Mouse (Mus musculus) 3134 (cell line): Measurements from ENCODE around the gene Tdgf1.

Experiments
- DNase-seq: peaks from one replicate; pipeline ENCODE4 v3.0.0-alpha.2; 2011; ENCODE audit warnings: low spot score; ENCODE audit not compliant: insufficient read length; ENCODE audit errors: extremely low read depth

Gene Tdgf1

GRCm38 (mm10) chr9:110954681-110955445 is 8.9 kb upstream of the Tdgf1 start:
- no peak for DNase-seq

DNA sequence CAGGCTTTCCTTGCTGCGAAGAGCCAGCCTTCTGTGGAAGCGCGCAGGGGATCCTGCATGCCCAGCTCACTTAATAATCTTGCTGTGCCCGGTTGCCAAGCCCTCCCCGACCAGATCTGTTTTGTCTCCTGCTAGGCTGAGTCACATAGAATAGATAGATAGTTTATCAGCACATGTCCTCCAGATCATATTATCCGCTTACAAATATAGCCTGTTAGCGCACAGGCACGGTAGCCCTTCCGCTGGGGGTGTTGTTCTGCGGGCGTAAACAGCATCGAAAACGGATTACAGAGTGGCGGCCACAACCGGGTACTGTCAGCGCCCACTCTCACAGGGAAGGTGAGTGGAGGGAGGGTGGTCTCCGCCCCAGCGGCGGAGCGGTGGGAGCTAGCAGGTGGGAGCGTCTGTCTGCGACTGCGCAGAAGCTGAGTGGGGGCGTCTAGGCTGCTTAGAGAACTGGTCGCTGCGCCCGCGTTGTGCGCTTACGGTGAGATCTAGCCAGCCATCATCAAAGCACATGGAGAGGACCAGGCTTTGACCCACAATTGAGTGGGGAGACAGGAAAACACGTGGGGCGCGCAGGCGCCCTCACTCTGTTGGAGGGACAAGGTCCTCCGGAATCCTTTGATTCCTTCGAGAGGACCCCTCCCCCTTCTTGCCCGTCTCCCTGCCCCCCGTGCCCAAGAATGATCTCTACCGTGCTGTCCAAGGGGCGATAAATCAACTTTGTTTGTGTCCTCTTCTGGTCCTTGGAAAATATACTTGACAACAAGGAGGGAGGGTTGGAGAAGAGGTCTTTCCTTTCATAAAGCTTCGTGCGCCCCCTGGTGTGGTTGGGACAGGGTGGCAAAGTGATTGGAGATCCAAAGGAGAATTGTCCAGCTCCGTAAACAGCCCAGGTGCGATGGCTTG is 7.8 kb upstream of the Tdgf1 start:
- no peak for DNase-seq

DNA sequence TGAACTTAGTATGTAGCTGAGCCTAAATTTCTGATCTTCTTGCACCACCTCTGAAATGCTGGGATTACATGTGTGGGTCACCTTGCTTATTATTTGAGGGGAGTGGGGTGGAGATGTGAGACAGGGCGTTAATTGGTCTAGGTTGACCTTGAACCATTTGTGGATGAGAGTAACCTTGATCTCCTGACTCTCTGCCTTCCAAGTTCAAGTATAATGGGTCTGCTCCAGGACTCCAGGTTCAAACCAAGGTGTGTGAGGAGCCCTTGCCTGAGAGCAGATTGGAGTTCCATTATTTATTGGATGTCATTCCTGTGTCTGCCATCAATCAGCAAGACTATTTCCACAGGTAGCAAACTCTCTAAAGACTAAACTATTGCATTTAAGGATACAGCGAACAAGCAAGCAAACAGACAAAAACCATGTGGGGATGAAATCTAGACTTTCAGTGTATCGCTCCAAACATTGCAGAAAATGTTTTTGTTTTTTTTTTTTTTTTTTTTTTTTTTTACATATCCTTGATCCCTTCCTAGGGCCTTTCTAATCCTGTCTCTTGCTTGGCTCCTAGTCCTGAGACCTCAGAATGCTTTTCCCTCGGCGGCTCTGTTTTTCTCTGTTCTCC is 7.1 kb upstream of the Tdgf1 start:
- DNase-seq: no peak

GRCm38 (mm10) chr9:110952398-110952797 is 6.4 kb upstream of the Tdgf1 start:
- DNase-seq: no peak

GRCm38 (mm10) chr9:110951866-110952265 is 5.9 kb upstream of the Tdgf1 start:
- no peak for DNase-seq

- DNase-seq: no peak
Measured at GRCm38 (mm10) chr9:110951397-110951796, 5.4 kb upstream of the Tdgf1 start, which contains the start of gene Lrrc2. Gene Lrrc2, plus strand, starts transcription at chr9:110951545.

DNA sequence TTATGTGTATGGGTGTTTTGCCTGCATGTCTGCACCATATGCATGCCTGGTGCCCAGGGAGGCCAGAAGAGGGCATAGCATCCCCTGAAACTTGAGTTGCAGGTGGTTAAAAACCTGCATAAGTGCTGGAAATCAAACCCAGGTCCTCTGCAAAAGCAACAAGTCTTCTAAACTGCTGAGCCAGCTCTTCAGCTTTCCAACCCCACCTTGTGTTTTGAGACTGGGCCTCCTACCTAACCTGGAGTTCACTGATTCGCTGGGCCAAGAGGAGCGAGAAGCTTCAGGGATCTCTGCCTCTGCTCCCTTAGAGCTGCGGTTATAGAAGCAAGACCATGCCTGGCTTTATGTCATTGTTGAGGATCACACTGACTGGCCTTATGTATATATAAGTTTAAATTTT is 4.2 kb upstream of the Tdgf1 start:
- no peak for DNase-seq

GRCm38 (mm10) chr9:110948813-110949310 is 2.9 kb upstream of the Tdgf1 start:
- DNase-seq: no peak

DNA sequence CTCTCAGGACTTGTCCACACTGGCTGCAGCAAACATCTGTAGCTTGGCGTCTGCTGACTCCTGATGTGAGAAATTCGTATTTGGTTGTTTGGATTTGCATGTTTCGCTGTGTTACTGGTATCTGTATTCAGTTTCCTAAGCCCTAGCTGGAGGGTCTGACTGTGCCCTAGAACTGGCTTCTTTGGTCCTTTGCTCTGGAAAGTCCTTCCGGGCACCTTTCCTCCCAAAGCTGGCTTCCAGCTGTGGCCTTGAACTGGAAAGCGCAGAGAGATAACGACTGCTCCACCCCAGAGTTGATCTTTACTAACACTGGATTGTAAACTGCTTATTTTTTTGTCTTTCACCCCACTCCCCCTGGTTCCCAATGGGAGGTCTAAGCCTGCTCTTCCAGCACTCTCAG is 1.9 kb upstream of the Tdgf1 start:
- DNase-seq: no peak

- no peak for DNase-seq
Measured at GRCm38 (mm10) chr9:110947261-110947661, 1.3 kb upstream of the Tdgf1 start.

- DNase-seq: no peak
Measured at GRCm38 (mm10) chr9:110946548-110947044, 638 bp upstream of the Tdgf1 start.

DNA sequence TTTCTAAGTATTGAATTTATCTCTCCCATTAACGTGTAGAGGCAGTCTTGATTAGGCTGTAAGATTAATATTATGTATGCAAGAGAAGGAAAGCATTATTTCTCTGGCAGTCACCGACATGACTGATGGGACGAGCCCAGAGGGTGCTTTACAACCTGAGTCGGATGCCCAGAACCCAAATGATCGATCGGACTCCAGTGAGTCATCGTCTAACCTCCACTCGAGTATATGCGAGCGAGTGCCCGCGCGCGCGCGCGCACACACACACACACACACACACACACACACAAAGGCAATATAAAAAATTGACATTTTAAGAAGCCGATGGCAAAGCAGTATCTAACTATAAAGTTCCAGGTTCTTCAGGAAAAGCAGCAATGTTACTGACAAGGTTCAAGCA is 615 bp downstream of the Tdgf1 start:
- DNase-seq: no peak

DNA sequence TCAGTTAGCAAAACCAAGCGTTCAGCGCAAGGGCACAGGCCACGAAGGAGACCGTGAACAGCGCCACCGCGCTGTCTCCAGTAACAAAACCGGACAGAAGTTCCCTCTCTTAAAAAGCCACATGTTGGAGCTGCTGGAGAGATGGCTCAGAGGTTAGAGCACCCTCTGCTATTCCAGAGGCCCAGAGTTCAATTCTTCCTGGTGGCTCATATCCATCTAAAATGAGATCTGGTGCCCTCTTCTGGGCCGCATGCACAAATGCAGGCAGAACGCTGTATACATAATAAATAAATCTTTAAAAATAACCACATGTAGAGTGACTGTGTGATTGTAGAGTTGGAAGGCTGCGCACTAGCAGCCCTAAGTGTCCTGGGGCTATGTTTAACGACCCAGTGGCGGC is 1.7 kb downstream of the Tdgf1 start:
- no peak for DNase-seq

DNA sequence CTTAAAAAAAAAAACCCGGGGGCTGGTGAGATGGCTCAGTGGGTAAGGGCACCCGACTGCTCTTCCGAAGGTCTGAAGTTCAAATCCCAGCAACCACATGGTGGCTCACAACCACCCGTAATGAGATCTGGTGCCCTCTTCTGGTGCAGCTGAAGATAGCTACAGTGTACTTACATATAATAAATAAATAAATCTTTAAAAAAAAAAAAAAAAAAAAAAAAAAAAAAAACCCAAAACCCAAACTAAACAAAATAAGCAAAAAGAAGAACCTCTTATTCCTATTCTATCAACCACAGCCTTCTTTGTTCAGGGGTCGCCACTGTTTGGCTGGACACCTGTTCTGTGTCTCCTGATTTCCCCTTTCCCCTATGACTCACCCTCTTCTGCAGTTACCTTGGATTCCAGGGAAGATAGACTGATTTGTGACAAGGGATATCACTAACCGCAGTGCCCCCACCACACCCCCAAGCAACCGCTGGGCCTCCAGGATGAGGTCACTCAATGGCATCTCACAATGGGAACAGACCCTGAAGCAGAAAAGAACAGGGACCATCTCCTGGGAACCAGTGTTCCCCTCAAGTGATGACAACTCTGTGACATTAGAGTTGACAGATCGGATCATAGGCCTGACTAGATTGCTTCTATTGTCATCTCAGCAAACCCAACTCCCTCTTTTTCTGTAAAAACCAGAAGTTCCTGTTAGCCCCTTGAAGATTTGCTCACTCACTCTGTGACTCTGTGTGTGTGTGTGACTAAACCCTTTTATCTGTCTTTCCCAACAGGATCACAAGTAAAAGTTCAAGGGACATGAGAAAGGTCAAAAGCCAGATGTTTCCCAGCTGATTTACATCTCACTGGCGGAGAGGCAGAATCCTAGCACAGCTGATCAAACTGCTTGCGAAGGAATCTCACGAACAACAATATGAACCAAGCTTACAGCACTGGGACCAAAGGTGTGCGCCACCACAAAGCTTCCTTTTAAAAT is 8.2 kb downstream of the Tdgf1 start:
- DNase-seq: no peak

- no peak for DNase-seq
Measured at GRCm38 (mm10) chr9:110935941-110936340, 10.0 kb downstream of the Tdgf1 start.

GRCm38 (mm10) chr9:110933850-110934437 is 12.0 kb downstream of the Tdgf1 start:
- no peak for DNase-seq

DNA sequence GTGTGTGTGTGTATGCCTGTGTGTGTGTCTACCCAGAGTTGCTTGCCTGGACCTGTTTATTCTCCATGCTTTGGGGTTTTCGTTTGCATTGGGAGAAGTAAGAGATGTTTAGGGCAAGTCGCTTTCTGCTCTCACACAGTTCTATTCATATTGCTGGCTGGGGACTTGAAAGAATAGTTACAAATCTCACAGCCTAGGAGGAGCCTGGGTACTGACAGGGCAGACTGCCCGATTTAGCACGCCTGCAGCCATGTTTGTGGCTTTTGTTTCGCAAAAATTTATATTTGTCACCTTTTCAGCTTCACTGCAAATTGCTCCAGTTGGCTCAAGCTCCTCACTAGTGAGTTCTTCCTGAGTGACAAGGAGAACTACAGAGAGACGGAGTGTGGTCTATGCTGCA is 14.4 kb downstream of the Tdgf1 start:
- peak; percentile 25 for DNase-seq

- DNase-seq: no peak
Measured at GRCm38 (mm10) chr9:110922759-110923158, 23.2 kb downstream of the Tdgf1 start.

- no peak for DNase-seq
Measured at GRCm38 (mm10) chr9:110920665-110921419, 25.1 kb downstream of the Tdgf1 start.
